Mouse (Mus musculus): ENCODE measurements at regions not wholly inside any gene's neighbourhood (a gene's known extent, or its start where the extent isn't known, plus 50 kb on each side); places are given as distances from the start of the nearest gene placed in this dataset.

DNA sequence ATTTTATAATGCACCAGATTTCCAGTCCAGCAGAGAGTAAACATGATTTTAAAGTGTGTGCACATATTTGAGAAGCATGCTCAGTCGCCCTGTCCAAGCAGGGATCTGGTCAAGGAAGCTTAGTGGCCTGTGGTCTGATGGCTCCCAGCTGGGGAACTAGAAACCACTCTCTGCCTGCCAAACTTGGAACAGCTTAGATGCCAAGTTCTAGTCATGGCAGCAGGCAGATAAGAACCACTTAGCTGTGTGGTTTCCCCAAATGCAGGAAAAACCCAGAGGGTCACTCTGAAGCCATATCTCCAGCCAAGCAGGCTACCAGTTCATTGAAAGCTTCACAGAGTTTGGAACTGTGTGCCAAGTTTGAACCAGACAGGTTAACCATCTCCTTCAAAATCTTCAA lies 86.1 kb downstream of the Fam114a2 start:
- ATAC-seq = no peak
- no peaks in the 10 kb centered on the region for H3K36me3 ChIP-seq (ENCODE audit: insufficient read depth)
- H3K27ac ChIP-seq (ENCODE audit: low read depth, low read length) = no peak overlapping the region
- TF ChIP-seq CTCF (IDR thresholded peaks at IDR 0.05; ENCODE audit: low read depth) = no peak
- H3K4me2 ChIP-seq (ENCODE audit: low read depth) = no peak overlapping the region
- no peaks in the 10 kb centered on the region for H3K27me3 ChIP-seq (ENCODE audit: insufficient read depth, low read length)
- H3K4me3 ChIP-seq (ENCODE audit: low read depth, low read length) = no peak overlapping the region
- 74% methylated on average over 1 of the region's 1 CpGs for WGBS
- no peak for DNase-seq
- no peaks in the 10 kb centered on the region for H3K9me3 ChIP-seq (ENCODE audit: low read length)
- H3K4me1 ChIP-seq (ENCODE audit: insufficient read depth) = no peaks in the 10 kb centered on the region
- H3K9ac ChIP-seq = no peak overlapping the region

GRCm38 (mm10) chr11:57431886-57432285 lies 86.5 kb downstream of the Fam114a2 start:
- peak; percentile 28; the same call in 1 of the 2 replicates for TF ChIP-seq CTCF (IDR thresholded peaks at IDR 0.05; ENCODE audit: low read depth)
- no peaks in the 10 kb centered on the region for H3K4me1 ChIP-seq (ENCODE audit: insufficient read depth)
- no peak for DNase-seq
- H3K27ac ChIP-seq (ENCODE audit: low read depth, low read length) = no peak overlapping the region
- no peaks in the 10 kb centered on the region for H3K27me3 ChIP-seq (ENCODE audit: insufficient read depth, low read length)
- H3K9me3 ChIP-seq (ENCODE audit: low read length) = no peaks in the 10 kb centered on the region
- no peak overlapping the region for H3K4me2 ChIP-seq (ENCODE audit: low read depth)
- ATAC-seq = no peak
- no peak overlapping the region for H3K9ac ChIP-seq
- no peaks in the 10 kb centered on the region for H3K36me3 ChIP-seq (ENCODE audit: insufficient read depth)
- no peak overlapping the region for H3K4me3 ChIP-seq (ENCODE audit: low read depth, low read length)

DNA sequence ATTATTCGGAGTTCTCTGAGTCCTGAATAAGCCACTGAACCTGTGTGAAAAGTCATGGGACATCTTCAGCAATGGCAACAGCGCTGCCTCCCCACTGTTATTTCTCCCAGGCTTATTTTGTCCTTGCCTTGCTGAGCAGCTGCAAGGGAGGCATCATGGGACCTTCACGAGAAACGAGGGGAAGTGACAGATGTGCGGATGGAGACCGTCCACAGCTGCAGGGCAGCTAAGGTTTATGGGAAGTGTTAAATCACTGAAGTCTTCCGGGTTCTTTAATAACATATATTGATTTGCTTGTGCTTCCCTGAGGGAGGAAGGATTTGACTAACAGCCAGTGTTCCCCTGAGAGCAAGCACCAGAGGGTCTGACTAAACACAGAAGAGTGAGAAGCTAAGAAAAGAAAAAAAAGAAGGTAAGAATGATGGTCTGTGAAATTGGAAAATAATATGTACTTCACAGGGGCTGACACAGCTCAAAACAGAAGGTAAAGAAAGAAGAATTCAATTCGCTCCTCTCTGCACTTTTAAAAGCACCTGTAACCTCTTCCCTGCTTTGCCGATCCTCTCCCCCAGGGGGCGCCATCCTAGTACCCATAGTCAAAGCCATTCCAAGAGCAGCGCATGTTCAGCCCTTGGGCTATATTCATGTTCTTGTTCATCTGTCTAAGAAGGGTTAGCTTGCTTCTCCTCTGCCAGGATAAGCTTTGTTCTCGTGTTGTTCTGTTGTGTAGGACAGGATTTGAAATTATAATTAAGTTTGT lies 92.2 kb downstream of the Fam114a2 start:
- peak; percentile 41 for TF ChIP-seq CTCF (IDR thresholded peaks at IDR 0.05; ENCODE audit: low read depth)
- H3K27ac ChIP-seq (ENCODE audit: low read depth, low read length) = no peak overlapping the region
- H3K27me3 ChIP-seq (ENCODE audit: insufficient read depth, low read length) = no peaks in the 10 kb centered on the region
- WGBS = 62% methylated on average over 12 of the region's 12 CpGs
- H3K4me2 ChIP-seq (ENCODE audit: low read depth) = no peak overlapping the region
- no peak for DNase-seq
- H3K36me3 ChIP-seq (ENCODE audit: insufficient read depth) = no peaks in the 10 kb centered on the region
- no peak overlapping the region for H3K4me3 ChIP-seq (ENCODE audit: low read depth, low read length)
- no peaks in the 10 kb centered on the region for H3K9me3 ChIP-seq (ENCODE audit: low read length)
- ATAC-seq = no peak
- H3K9ac ChIP-seq = no peak overlapping the region
- no peaks in the 10 kb centered on the region for H3K4me1 ChIP-seq (ENCODE audit: insufficient read depth)

GRCm38 (mm10) chr11:57419416-57419815 lies 99.0 kb downstream of the Fam114a2 start:
- Histone ChIP-seq H3K9me3 (ENCODE audit: low read length) (no peaks in the 10 kb centered on the region), H3K27me3 (ENCODE audit: insufficient read depth, low read length) (no peaks in the 10 kb centered on the region), H3K4me3 (ENCODE audit: low read depth, low read length) (no peak overlapping the region), H3K36me3 (ENCODE audit: insufficient read depth) (no peaks in the 10 kb centered on the region), H3K4me1 (ENCODE audit: insufficient read depth) (no peaks in the 10 kb centered on the region), H3K4me2 (ENCODE audit: low read depth) (no peak overlapping the region), H3K27ac (ENCODE audit: low read depth, low read length) (no peak overlapping the region), H3K9ac (no peak overlapping the region)
- 27% methylated on average over 6 of the region's 6 CpGs for WGBS
- TF ChIP-seq CTCF (IDR thresholded peaks at IDR 0.05; ENCODE audit: low read depth) = no peak
- no peak for ATAC-seq
- DNase-seq = no peak

- WGBS = 86% methylated on average over 11 of the region's 11 CpGs
- Histone ChIP-seq H3K27me3 (ENCODE audit: insufficient read depth, low read length) (no peaks in the 10 kb centered on the region), H3K4me1 (ENCODE audit: insufficient read depth) (no peaks in the 10 kb centered on the region), H3K9ac (no peak overlapping the region), H3K36me3 (ENCODE audit: insufficient read depth) (no peaks in the 10 kb centered on the region), H3K9me3 (ENCODE audit: low read length) (no peaks in the 10 kb centered on the region), H3K27ac (ENCODE audit: low read depth, low read length) (no peak overlapping the region), H3K4me2 (ENCODE audit: low read depth) (no peak overlapping the region), H3K4me3 (ENCODE audit: low read depth, low read length) (no peak overlapping the region)
- ATAC-seq = no peak
- no peak for DNase-seq
- TF ChIP-seq CTCF (IDR thresholded peaks at IDR 0.05; ENCODE audit: low read depth) = no peak
Measured at GRCm38 (mm10) chr11:57416011-57416410, 102.4 kb downstream of the Fam114a2 start.

GRCm38 (mm10) chr11:57415167-57415566 lies 103.2 kb downstream of the Fam114a2 start:
- no peak for TF ChIP-seq CTCF (IDR thresholded peaks at IDR 0.05; ENCODE audit: low read depth)
- H3K36me3 ChIP-seq (ENCODE audit: insufficient read depth) = no peaks in the 10 kb centered on the region
- no peaks in the 10 kb centered on the region for H3K9me3 ChIP-seq (ENCODE audit: low read length)
- H3K4me1 ChIP-seq (ENCODE audit: insufficient read depth) = no peaks in the 10 kb centered on the region
- H3K27me3 ChIP-seq (ENCODE audit: insufficient read depth, low read length) = no peaks in the 10 kb centered on the region
- no peak overlapping the region for H3K4me2 ChIP-seq (ENCODE audit: low read depth)
- 61% methylated on average over 5 of the region's 5 CpGs for WGBS
- no peak overlapping the region for H3K9ac ChIP-seq
- DNase-seq (no peak), ATAC-seq (no peak)
- no peak overlapping the region for H3K4me3 ChIP-seq (ENCODE audit: low read depth, low read length)
- no peak overlapping the region for H3K27ac ChIP-seq (ENCODE audit: low read depth, low read length)

DNA sequence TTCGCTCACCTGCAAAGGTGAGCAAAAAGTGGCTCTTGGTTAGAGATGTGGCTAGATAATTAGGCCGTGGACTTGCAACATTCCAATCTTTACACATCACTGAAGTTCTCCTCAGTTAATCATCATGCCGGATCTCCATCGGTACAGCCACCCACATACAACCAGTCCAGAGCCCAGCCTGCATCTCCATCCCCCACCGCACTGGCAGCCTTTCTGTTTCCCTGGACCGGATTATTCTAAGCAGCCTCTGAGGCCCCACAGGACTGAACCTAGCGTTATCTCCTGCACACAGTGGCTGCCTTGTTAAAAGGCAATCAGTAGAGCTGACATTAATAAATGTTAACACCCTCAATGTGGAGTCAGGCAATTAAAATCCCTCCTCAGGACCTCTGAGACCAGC lies 103.7 kb downstream of the Fam114a2 start:
- WGBS = 35% methylated on average over 7 of the region's 7 CpGs
- DNase-seq (no peak), ATAC-seq (no peak)

More for the DNA sequence above, 103.7 kb downstream of the Fam114a2 start:
- H3K27ac ChIP-seq (ENCODE audit: low read depth, low read length) = no peak overlapping the region
- H3K36me3 ChIP-seq (ENCODE audit: insufficient read depth) = no peaks in the 10 kb centered on the region
- H3K9ac ChIP-seq = no peak overlapping the region
- H3K4me3 ChIP-seq (ENCODE audit: low read depth, low read length) = no peak overlapping the region
- no peaks in the 10 kb centered on the region for H3K9me3 ChIP-seq (ENCODE audit: low read length)
- no peaks in the 10 kb centered on the region for H3K4me1 ChIP-seq (ENCODE audit: insufficient read depth)
- no peak for TF ChIP-seq CTCF (IDR thresholded peaks at IDR 0.05; ENCODE audit: low read depth)
- H3K4me2 ChIP-seq (ENCODE audit: low read depth) = no peak overlapping the region
- no peaks in the 10 kb centered on the region for H3K27me3 ChIP-seq (ENCODE audit: insufficient read depth, low read length)
